Mouse (Mus musculus): ENCODE data around the gene Mrc2. TPM values are rescaled to one million over a fixed set of nuclear protein-coding genes. Genes with fewer than 3 reads are reported as not detected.

The Mrc2 gene
- polyA plus RNA-seq, 1 experiment from 2014 or later: 14.7 TPM

- H3K4me3 ChIP-seq (ENCODE audit: low read depth, low read length): no peak overlapping the region
- 0 out of 2 replicates have a peak, but pooled peaks cover 2% of the 10 kb centered on the region for H3K36me3 ChIP-seq (ENCODE audit: control insufficient read depth, insufficient read depth, low read length)
- no peak for DNase-seq (ENCODE audit: low spot score)
- no peak overlapping the region for H3K9ac ChIP-seq (ENCODE audit: low read length)
- no peak for ATAC-seq (ENCODE audit: insufficient number of reproducible peaks, low FRiP score, low TSS enrichment, low read depth)
- no peaks in the 10 kb centered on the region for H3K9me3 ChIP-seq (ENCODE audit: control insufficient read depth, low read length)
- no peak overlapping the region for H3K4me2 ChIP-seq (ENCODE audit: low read depth, severe bottlenecking)
- H3K4me1 ChIP-seq (ENCODE audit: control insufficient read depth, insufficient read depth, low read length): no peaks in the 10 kb centered on the region
- WGBS: 92% methylated on average over 3 of the region's 3 CpGs
- H3K27me3 ChIP-seq (ENCODE audit: control insufficient read depth, insufficient read depth, low read length): no peaks in the 10 kb centered on the region
- no peak overlapping the region for H3K27ac ChIP-seq (replicated peaks; ENCODE audit: low read depth, low read length)
Measured at GRCm38 (mm10) chr11:105264988-105265387, 27.5 kb upstream of the Mrc2 start.

GRCm38 (mm10) chr11:105270155-105270554, 22.3 kb upstream of the Mrc2 start:
- DNase-seq (ENCODE audit: low spot score) (peak; percentile 78), ATAC-seq (ENCODE audit: insufficient number of reproducible peaks, low FRiP score, low TSS enrichment, low read depth) (0 out of 2 replicates have a peak, but pooled peaks have one; percentile 6)
- Histone ChIP-seq H3K27ac (replicated peaks; ENCODE audit: low read depth, low read length) (no peak overlapping the region), H3K4me1 (ENCODE audit: control insufficient read depth, insufficient read depth, low read length) (no peaks in the 10 kb centered on the region), H3K27me3 (ENCODE audit: control insufficient read depth, insufficient read depth, low read length) (no peaks in the 10 kb centered on the region), H3K4me2 (ENCODE audit: low read depth, severe bottlenecking) (no peak overlapping the region), H3K4me3 (ENCODE audit: low read depth, low read length) (no peak overlapping the region), H3K36me3 (ENCODE audit: control insufficient read depth, insufficient read depth, low read length) (peaks cover 2% of the 10 kb centered on the region; the same call in 1 of the 2 replicates), H3K9ac (ENCODE audit: low read length) (no peak overlapping the region), H3K9me3 (ENCODE audit: control insufficient read depth, low read length) (no peaks in the 10 kb centered on the region)
- 14% methylated on average over 2 of the region's 2 CpGs for WGBS

GRCm38 (mm10) chr11:105280456-105280855, 12.0 kb upstream of the Mrc2 start:
- peaks cover 20% of the 10 kb centered on the region for H3K4me1 ChIP-seq (ENCODE audit: control insufficient read depth, insufficient read depth, low read length)
- WGBS: 85% methylated on average over 6 of the region's 6 CpGs
- no peak overlapping the region for H3K4me3 ChIP-seq (ENCODE audit: low read depth, low read length)
- no peaks in the 10 kb centered on the region for H3K27me3 ChIP-seq (ENCODE audit: control insufficient read depth, insufficient read depth, low read length)
- no peaks in the 10 kb centered on the region for H3K9me3 ChIP-seq (ENCODE audit: control insufficient read depth, low read length)
- H3K27ac ChIP-seq (replicated peaks; ENCODE audit: low read depth, low read length): no peak overlapping the region
- no peak for ATAC-seq (ENCODE audit: insufficient number of reproducible peaks, low FRiP score, low TSS enrichment, low read depth)
- H3K4me2 ChIP-seq (ENCODE audit: low read depth, severe bottlenecking): no peak overlapping the region
- no peak overlapping the region for H3K9ac ChIP-seq (ENCODE audit: low read length)
- H3K36me3 ChIP-seq (ENCODE audit: control insufficient read depth, insufficient read depth, low read length): peaks cover 12% of the 10 kb centered on the region; the same call in 1 of the 2 replicates
- DNase-seq (ENCODE audit: low spot score): no peak

- Histone ChIP-seq H3K27me3 (ENCODE audit: control insufficient read depth, insufficient read depth, low read length) (no peaks in the 10 kb centered on the region), H3K4me3 (ENCODE audit: low read depth, low read length) (no peak overlapping the region), H3K9ac (ENCODE audit: low read length) (no peak overlapping the region), H3K9me3 (ENCODE audit: control insufficient read depth, low read length) (no peaks in the 10 kb centered on the region), H3K27ac (replicated peaks; ENCODE audit: low read depth, low read length) (no peak overlapping the region), H3K36me3 (ENCODE audit: control insufficient read depth, insufficient read depth, low read length) (peaks cover 12% of the 10 kb centered on the region; the same call in 1 of the 2 replicates), H3K4me1 (ENCODE audit: control insufficient read depth, insufficient read depth, low read length) (peaks cover 25% of the 10 kb centered on the region), H3K4me2 (ENCODE audit: low read depth, severe bottlenecking) (no peak overlapping the region)
- no peak for ATAC-seq (ENCODE audit: insufficient number of reproducible peaks, low FRiP score, low TSS enrichment, low read depth)
- WGBS: 84% methylated on average over 7 of the region's 7 CpGs
- DNase-seq (ENCODE audit: low spot score): no peak
Measured at GRCm38 (mm10) chr11:105281291-105281690, 11.2 kb upstream of the Mrc2 start.

GRCm38 (mm10) chr11:105281763-105282459, 10.5 kb upstream of the Mrc2 start:
- Histone ChIP-seq H3K27ac (replicated peaks; ENCODE audit: low read depth, low read length) (no peak overlapping the region; the same call in 1 of the 2 replicates), H3K4me2 (ENCODE audit: low read depth, severe bottlenecking) (no peak overlapping the region), H3K36me3 (ENCODE audit: control insufficient read depth, insufficient read depth, low read length) (peaks cover 10% of the 10 kb centered on the region; the same call in 1 of the 2 replicates), H3K4me1 (ENCODE audit: control insufficient read depth, insufficient read depth, low read length) (peaks cover 25% of the 10 kb centered on the region), H3K9ac (ENCODE audit: low read length) (no peak overlapping the region), H3K9me3 (ENCODE audit: control insufficient read depth, low read length) (no peaks in the 10 kb centered on the region), H3K27me3 (ENCODE audit: control insufficient read depth, insufficient read depth, low read length) (no peaks in the 10 kb centered on the region), H3K4me3 (ENCODE audit: low read depth, low read length) (no peak overlapping the region)
- ATAC-seq (ENCODE audit: insufficient number of reproducible peaks, low FRiP score, low TSS enrichment, low read depth): no peak
- DNase-seq (ENCODE audit: low spot score): no peak
- 61% methylated on average over 12 of the region's 12 CpGs for WGBS

- ATAC-seq (ENCODE audit: insufficient number of reproducible peaks, low FRiP score, low TSS enrichment, low read depth) (0 out of 2 replicates have a peak, but pooled peaks have one; percentile 69), DNase-seq (ENCODE audit: low spot score) (peak; percentile 66)
- Histone ChIP-seq H3K9me3 (ENCODE audit: control insufficient read depth, low read length) (no peaks in the 10 kb centered on the region), H3K4me2 (ENCODE audit: low read depth, severe bottlenecking) (no peak overlapping the region), H3K36me3 (ENCODE audit: control insufficient read depth, insufficient read depth, low read length) (peaks cover 8% of the 10 kb centered on the region; the same call in 1 of the 2 replicates), H3K9ac (ENCODE audit: low read length) (no peak overlapping the region), H3K27ac (replicated peaks; ENCODE audit: low read depth, low read length) (no peak overlapping the region), H3K4me1 (ENCODE audit: control insufficient read depth, insufficient read depth, low read length) (peaks cover 25% of the 10 kb centered on the region), H3K27me3 (ENCODE audit: control insufficient read depth, insufficient read depth, low read length) (no peaks in the 10 kb centered on the region), H3K4me3 (ENCODE audit: low read depth, low read length) (no peak overlapping the region)
- 7% methylated on average over 2 of the region's 2 CpGs for WGBS
Measured at GRCm38 (mm10) chr11:105282460-105282859, 10.0 kb upstream of the Mrc2 start.

GRCm38 (mm10) chr11:105283016-105283415, 9.4 kb upstream of the Mrc2 start:
- Histone ChIP-seq H3K4me3 (ENCODE audit: low read depth, low read length) (no peak overlapping the region), H3K4me2 (ENCODE audit: low read depth, severe bottlenecking) (no peak overlapping the region), H3K27me3 (ENCODE audit: control insufficient read depth, insufficient read depth, low read length) (no peaks in the 10 kb centered on the region), H3K9me3 (ENCODE audit: control insufficient read depth, low read length) (no peaks in the 10 kb centered on the region), H3K4me1 (ENCODE audit: control insufficient read depth, insufficient read depth, low read length) (peaks cover 25% of the 10 kb centered on the region), H3K27ac (replicated peaks; ENCODE audit: low read depth, low read length) (peak overlapping the region; percentile 50; the same call in 1 of the 2 replicates), H3K9ac (ENCODE audit: low read length) (no peak overlapping the region), H3K36me3 (ENCODE audit: control insufficient read depth, insufficient read depth, low read length) (peaks cover 8% of the 10 kb centered on the region; the same call in 1 of the 2 replicates)
- DNase-seq (ENCODE audit: low spot score): no peak
- no peak for ATAC-seq (ENCODE audit: insufficient number of reproducible peaks, low FRiP score, low TSS enrichment, low read depth)
- WGBS: 90% methylated on average over 9 of the region's 9 CpGs

GRCm38 (mm10) chr11:105285720-105286119, 6.7 kb upstream of the Mrc2 start:
- Histone ChIP-seq H3K27ac (replicated peaks; ENCODE audit: low read depth, low read length) (peak overlapping the region; percentile 75), H3K27me3 (ENCODE audit: control insufficient read depth, insufficient read depth, low read length) (no peaks in the 10 kb centered on the region), H3K4me2 (ENCODE audit: low read depth, severe bottlenecking) (no peak overlapping the region; the same call in 1 of the 2 replicates), H3K9ac (ENCODE audit: low read length) (no peak overlapping the region), H3K4me3 (ENCODE audit: low read depth, low read length) (no peak overlapping the region), H3K4me1 (ENCODE audit: control insufficient read depth, insufficient read depth, low read length) (peaks cover 28% of the 10 kb centered on the region), H3K9me3 (ENCODE audit: control insufficient read depth, low read length) (no peaks in the 10 kb centered on the region), H3K36me3 (ENCODE audit: control insufficient read depth, insufficient read depth, low read length) (peaks cover 5% of the 10 kb centered on the region; the same call in 1 of the 2 replicates)
- 22% methylated on average over 3 of the region's 3 CpGs for WGBS
- ATAC-seq (ENCODE audit: insufficient number of reproducible peaks, low FRiP score, low TSS enrichment, low read depth): peak; percentile 68
- DNase-seq (ENCODE audit: low spot score): peak; percentile 68

Measured in limb, embryonic 11.5 days (tissue).